In the genomic region with DNA sequence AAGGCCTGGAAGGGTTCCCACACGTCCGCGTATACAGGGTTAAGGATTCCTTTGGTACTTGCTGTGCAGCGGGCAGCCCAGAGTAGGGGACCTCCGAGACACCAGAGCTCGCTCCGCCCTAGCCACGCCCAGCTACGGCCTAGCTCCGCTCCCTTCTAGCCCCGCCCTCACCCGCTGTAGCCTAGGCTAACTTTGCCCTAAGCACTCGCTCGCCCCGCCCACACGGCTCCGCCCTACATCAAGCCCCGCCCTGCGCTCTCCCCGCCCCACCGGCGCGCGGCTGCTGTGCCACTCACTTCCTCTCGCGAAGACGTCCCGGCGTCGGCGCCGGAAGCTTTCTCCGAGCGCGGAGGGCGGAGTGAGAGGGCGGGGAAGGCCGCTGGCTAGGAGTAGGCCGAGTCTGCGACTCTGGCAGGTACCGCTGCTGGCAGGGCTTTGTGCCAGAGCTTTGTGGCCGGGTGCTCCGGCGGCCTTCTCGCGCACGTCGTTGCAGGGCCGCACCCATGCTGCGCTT, we compare ENCODE assay signal across 8 mouse cellular contexts. TPM values are rescaled to one million over a fixed set of nuclear protein-coding genes. Genes with fewer than 3 reads are reported as not detected.
DNase-seq lines count a peak whose midpoint lies in the region; ATAC-seq lines count a peak whose summit lies in the region.

A gene (plus strand): TSS at position 252 of the 514 bp plus-strand sequence.

- no peaks in the 10 kb centered on the region for H3K27me3 ChIP-seq in lung, embryonic 16.5 days (ENCODE audit: control insufficient read depth, insufficient read depth, low read depth, low read length)

- H3K4me1 ChIP-seq in lung, embryonic 16.5 days (replicated peaks; ENCODE audit: control insufficient read depth, insufficient read depth, low read length), result peaks cover 14% of the 10 kb centered on the region

- H3K4me3 ChIP-seq in lung, embryonic 16.5 days (ENCODE audit: low read length), result peak within 1 kb of the TSS; percentile 87

- WGBS in lung, embryonic 16.5 days, result 0% methylated on average over 50 of the region's 50 CpGs

- peak; percentile 95 to 97 for ATAC-seq in hematopoietic stem cell, adult 5-6 weeks (replicated peaks in 1 of 2; ENCODE audit: insufficient read depth in 1 of 2, low FRiP score in 2 of 2, low TSS enrichment in 1 of 2, low read depth in 1 of 2, poor library complexity in 2 of 2, severe bottlenecking in 2 of 2)
- ATAC-seq in lung, embryonic 16.5 days (ENCODE audit: low read depth), result peak; percentile 99

- peak within 1 kb of the TSS; percentile 93 for H3K27ac ChIP-seq in lung, embryonic 16.5 days (ENCODE audit: low read length)

- DNase-seq in MEL-GATA-1-ER (ENCODE audit: extremely low read depth, low read depth), result peak; percentile 87
- DNase-seq in cerebellum, adult 8-10 months, result peak; percentile 99
- peak; percentile 98 for DNase-seq in forelimb bud, embryonic 11.5 days (ENCODE audit: low read depth, low spot score)
- DNase-seq in layer of hippocampus, adult 9-10 months (ENCODE audit: low spot score), result peak; percentile 98
- peak; percentile 95 for DNase-seq in ovary, postnatal 10 days (ENCODE audit: low spot score)
- DNase-seq in thymus, postnatal 10 days (ENCODE audit: low spot score in 2 of 2), result peak; percentile 100

- H3K9me3 ChIP-seq in lung, embryonic 16.5 days (ENCODE audit: control insufficient read depth, low read length), result no peaks in the 10 kb centered on the region

- peak within 1 kb of the TSS; percentile 92 for H3K9ac ChIP-seq in lung, embryonic 16.5 days (ENCODE audit: low read length)

- H3K36me3 ChIP-seq in lung, embryonic 16.5 days (ENCODE audit: control insufficient read depth, insufficient read depth, low read length), result peaks cover 9% of the 10 kb centered on the region; the same call in 1 of the 2 replicates

- H3K4me2 ChIP-seq in lung, embryonic 16.5 days (ENCODE audit: low read depth, low read length), result peak within 1 kb of the TSS; percentile 79

RNA-seq across cellular contexts. Expression of the gene that starts here (rescaled TPM):
- 84.4 and 97.2 TPM in 2 replicates for total RNA-seq in hematopoietic stem cell, adult 5-6 weeks (2017)
- polyA plus RNA-seq in lung, embryonic 16.5 days (2015; fragmentation: Nextera tagmentation; extraction: Ambion mirVana), result 103 TPM in 2 replicates

Comparison
In these comparisons a context has a peak if more than half of its experiments do, and no peak if none do; other contexts are left out.
1. Peak in every context shown above with its lines: DNase-seq, ATAC-seq, H3K4me3 ChIP-seq and H3K27ac ChIP-seq.